Mouse (Mus musculus): ENCODE data around the gene Klc2. TPM values are rescaled to one million over a fixed set of nuclear protein-coding genes. Genes with fewer than 3 reads are reported as not detected.

Klc2 gene
- total and polyA plus RNA-seq, 3 experiments = 5.9 to 12.0 (median 9.5) TPM

DNA sequence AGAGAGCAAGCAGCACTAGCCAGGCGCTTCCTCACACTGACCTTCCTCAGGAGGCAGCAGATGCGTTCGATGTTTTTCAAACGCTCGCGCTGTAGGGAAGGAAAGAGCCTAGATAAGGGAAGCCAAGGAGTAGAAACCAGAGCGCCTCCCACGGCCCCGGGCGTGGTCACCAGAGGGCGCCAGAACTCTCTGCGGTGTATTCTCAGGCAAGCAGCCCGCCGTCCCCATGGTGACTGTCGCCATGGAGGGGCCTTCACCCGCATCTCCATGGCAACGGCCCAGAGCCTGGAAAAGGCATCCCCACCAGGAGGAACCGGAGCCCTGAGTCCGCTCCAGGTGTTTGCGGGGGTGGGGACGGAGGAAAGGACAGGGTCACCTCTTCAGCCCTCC, 24.1 kb downstream of the Klc2 start:
- dilution Hi-C loops (cut with MboI; ENCODE audit: extremely low pct_ligation_motif_present, extremely low pct_unique_long_range_greater_than_20kb, low sequenced_read_pairs) (no loop called here), in situ Hi-C loops (cut with MboI; ENCODE audit: low pct_ligation_motif_present, low pct_unique_long_range_greater_than_20kb, low sequenced_read_pairs) (loop anchor here (5.0 kb wide), 1 partner anchor 48 kb away; no protein-coding TSS in a partner anchor)
- Histone ChIP-seq H3K9ac (ENCODE audit: insufficient read depth, low read depth) (no peak overlapping the region), H3K4me1 (ENCODE audit: control insufficient read depth in 1 of 2, insufficient read depth in 2 of 2) (peaks cover 12 to 14% of the 10 kb centered on the region in 2 experiments), H3K36me3 (replicated peaks in 1 of 2; ENCODE audit: control insufficient read depth in 1 of 2, insufficient read depth in 1 of 2, low read length in 1 of 2) (peaks cover 30 to 54% of the 10 kb centered on the region in 2 experiments), H3K79me2 (replicated peaks; ENCODE audit: control insufficient read depth, extremely low read depth, insufficient read depth, poor library complexity, severe bottlenecking) (no peaks in the 10 kb centered on the region), H3K4me3 (replicated peaks in 1 of 3; ENCODE audit: low read depth in 2 of 3, low read length in 2 of 3, poor library complexity in 1 of 3) (no peak overlapping the region), H3K4me2 (ENCODE audit: insufficient read depth, low read depth, poor library complexity, severe bottlenecking) (no peak overlapping the region), H3K9me3 (replicated peaks; ENCODE audit: low read length) (no peaks in the 10 kb centered on the region), H3K27ac (ENCODE audit: insufficient read depth, low read depth) (no peak overlapping the region), H3K27me3 (replicated peaks) (no peaks in the 10 kb centered on the region)
- peak; percentile 80 for DNase-seq (ENCODE audit: extremely low read depth)
- TF ChIP-seq ZMIZ1 (IDR thresholded peaks at IDR 0.05; ENCODE audit: low read depth, low read length) = no peak
- peak in 1 of 2 experiments; percentile 91; a peak in 2 of 4 replicates for TF ChIP-seq CTCF (conservative IDR thresholded peaks at IDR 0.05 in 1 of 2, IDR thresholded peaks at IDR 0.05 in 1 of 2; ENCODE audit: low read depth in 2 of 2, low read length in 2 of 2)
- 0 out of 2 replicates have a peak, but pooled peaks have one; percentile 14 for TF ChIP-seq ZC3H11A (IDR thresholded peaks at IDR 0.05; ENCODE audit: low read depth, low read length)
- 0 out of 2 replicates have a peak, but pooled peaks have one; percentile 36 for TF ChIP-seq NRF1 (IDR thresholded peaks at IDR 0.05; ENCODE audit: low read depth, low read length)
- TF ChIP-seq SMC3 (IDR thresholded peaks at IDR 0.05; ENCODE audit: low read depth, low read length) = peak; percentile 88
- TF ChIP-seq MAFK (IDR thresholded peaks at IDR 0.05; ENCODE audit: insufficient replicate concordance, low read length) = no peak
- TF ChIP-seq IRF4 (IDR thresholded peaks at IDR 0.05; ENCODE audit: low read depth, low read length) = peak; percentile 42; the same call in 1 of the 2 replicates
- peak; percentile 35; the same call in 1 of the 2 replicates for TF ChIP-seq POLR2A (IDR thresholded peaks at IDR 0.05; ENCODE audit: low read depth, low read length)
- TF ChIP-seq ELF1 (IDR thresholded peaks at IDR 0.05; ENCODE audit: low read depth, low read length) = 0 out of 2 replicates have a peak, but pooled peaks have one; percentile 48
- TF ChIP-seq MXI1 (IDR thresholded peaks at IDR 0.05; ENCODE audit: low read depth, low read length) = peak; percentile 98
- TF ChIP-seq EP300 (IDR thresholded peaks at IDR 0.05; ENCODE audit: low read length) = no peak
- TF ChIP-seq RAD21 (IDR thresholded peaks at IDR 0.05; ENCODE audit: low read depth, low read length) = peak; percentile 66
- peak; percentile 49; the same call in 1 of the 2 replicates for TF ChIP-seq SIN3A (IDR thresholded peaks at IDR 0.05; ENCODE audit: low read length)

GRCm38 (mm10) chr19:5093481-5094242, 24.7 kb downstream of the Klc2 start:
- H3K4me3 ChIP-seq (replicated peaks in 1 of 3; ENCODE audit: low read depth in 2 of 3, low read length in 2 of 3, poor library complexity in 1 of 3) = no peak overlapping the region
- no peak for DNase-seq (ENCODE audit: extremely low read depth)
- in situ Hi-C loops (cut with MboI; ENCODE audit: low pct_ligation_motif_present, low pct_unique_long_range_greater_than_20kb, low sequenced_read_pairs) = loop anchor here (5.0 kb wide), 1 partner anchor 49 kb away; no protein-coding TSS in a partner anchor

More at GRCm38 (mm10) chr19:5093481-5094242, 24.7 kb downstream of the Klc2 start:
- TF ChIP-seq CHD1 (IDR thresholded peaks at IDR 0.05; ENCODE audit: low read depth, low read length) (no peak), SMC3 (IDR thresholded peaks at IDR 0.05; ENCODE audit: low read depth, low read length) (no peak), JUND (conservative IDR thresholded peaks at IDR 0.05; ENCODE audit: low read depth, low read length) (no peak)
- Histone ChIP-seq H3K79me2 (replicated peaks; ENCODE audit: control insufficient read depth, extremely low read depth, insufficient read depth, poor library complexity, severe bottlenecking) (no peaks in the 10 kb centered on the region), H3K4me2 (ENCODE audit: insufficient read depth, low read depth, poor library complexity, severe bottlenecking) (no peak overlapping the region), H3K36me3 (replicated peaks in 1 of 2; ENCODE audit: control insufficient read depth in 1 of 2, insufficient read depth in 1 of 2, low read length in 1 of 2) (peaks cover 30 to 48% of the 10 kb centered on the region in 2 experiments), H3K4me1 (ENCODE audit: control insufficient read depth in 1 of 2, insufficient read depth in 2 of 2) (peaks cover 13 to 16% of the 10 kb centered on the region in 2 experiments), H3K9ac (ENCODE audit: insufficient read depth, low read depth) (no peak overlapping the region), H3K9me3 (replicated peaks; ENCODE audit: low read length) (no peaks in the 10 kb centered on the region), H3K27me3 (replicated peaks) (no peaks in the 10 kb centered on the region), H3K27ac (ENCODE audit: insufficient read depth, low read depth) (no peak overlapping the region)
- dilution Hi-C loops (cut with MboI; ENCODE audit: extremely low pct_ligation_motif_present, extremely low pct_unique_long_range_greater_than_20kb, low sequenced_read_pairs) = no loop called here
